Mouse (Mus musculus) kidney, adult 2 months (tissue): ENCODE measurements around the gene Gm45713.

Experiments
- CTCF ChIP-seq: fragments of 200-500 bp; conservative IDR thresholded peaks from 2 replicates; pipeline ENCODE4 v1.5.1; 2011; ENCODE audit warnings: low read depth, mild to moderate bottlenecking, control low read depth, low read length, moderate library complexity, mixed read lengths; ENCODE audit not compliant: insufficient read depth, insufficient read length
- POLR2A ChIP-seq: fragments of 200-500 bp; IDR thresholded peaks from one replicate; pipeline ENCODE4 v1.6.1; 2011; ENCODE audit warnings: low read depth, low read length, control low read depth

GRCm38 (mm10) chr7:45182199-45182601 is 46.2 kb upstream of the Gm45713 start:
- TF ChIP-seq POLR2A (no peak), CTCF (no peak)
